Mouse (Mus musculus): ENCODE measurements around the gene Lrrc8a. TPM values are rescaled to one million over a fixed set of nuclear protein-coding genes. Genes with fewer than 3 reads are reported as not detected.

Lrrc8a gene
- total RNA-seq, 2 experiments from 2014 or later = 21.2 to 22.1 TPM

- no peak for DNase-seq
Observed at GRCm38 (mm10) chr2:30306087-30306486, 68.6 kb downstream of the Lrrc8a start.

GRCm38 (mm10) chr2:30309351-30309750 is 71.8 kb downstream of the Lrrc8a start:
- no peak for DNase-seq

GRCm38 (mm10) chr2:30311481-30311880 is 74.0 kb downstream of the Lrrc8a start:
- DNase-seq = no peak

Other genes with a start within 250 kb of the Lrrc8a start
- gene Wdr34, start 188.8 kb upstream of the Lrrc8a start, total RNA-seq (2021) = 1 to 10 TPM; 4.7 to 5.4 TPM
- 100 to 1,000 TPM; 128 to 134 TPM for gene Set, start 180.3 kb upstream of the Lrrc8a start, total RNA-seq (2021)
- 1 to 10 TPM; 4.5 to 8.3 TPM for gene Pkn3, start 160.0 kb upstream of the Lrrc8a start, total RNA-seq (2021)
- gene Zdhhc12, start 144.1 kb upstream of the Lrrc8a start, total RNA-seq (2021) = 1 to 10 TPM; 3.4 to 4.2 TPM
- 10 to 100 TPM; 18.9 to 21.7 TPM for gene Zer1, start 113.1 kb upstream of the Lrrc8a start, total RNA-seq (2021)
- 10 to 100 TPM; 14.0 to 18.0 TPM for gene Tbc1d13, start 104.0 kb upstream of the Lrrc8a start, total RNA-seq (2021)
- gene Endog, start 66.2 kb upstream of the Lrrc8a start, total RNA-seq (2021) = 10 to 100 TPM; 31.1 to 36.6 TPM
- 1 to 10 TPM; 7.4 to 7.6 TPM for gene Spout1, start 59.3 kb upstream of the Lrrc8a start, total RNA-seq (2021)
- 10 to 100 TPM; 13.6 to 16.0 TPM for gene Kyat1, start 31.9 kb upstream of the Lrrc8a start, total RNA-seq (2021)
- under 1 TPM; 0.42 to 0.86 TPM for gene Gm28035, start 2.9 kb downstream of the Lrrc8a start, total RNA-seq (2021)
- gene Phyhd1, start 28.5 kb downstream of the Lrrc8a start, total RNA-seq (2021) = 10 to 100 TPM; 11.3 to 12.4 TPM
- gene Gm28038, start 43.3 kb downstream of the Lrrc8a start, total RNA-seq (2021) = not detected
- 10 to 100 TPM; 17.3 to 18.3 TPM for gene Dolk, start 48.6 kb downstream of the Lrrc8a start, total RNA-seq (2021)
- 10 to 100 TPM; 15.9 to 18.1 TPM for gene Nup188, start 48.7 kb downstream of the Lrrc8a start, total RNA-seq (2021)
- 10 to 100 TPM; 32.2 to 37.9 TPM for gene Sh3glb2, start 121.6 kb downstream of the Lrrc8a start, total RNA-seq (2021)
- 10 to 100 TPM; 19.4 to 31.1 TPM for gene Miga2, start 126.5 kb downstream of the Lrrc8a start, total RNA-seq (2021)
- 10 to 100 TPM; 10.9 to 14.3 TPM for gene Dolpp1, start 154.5 kb downstream of the Lrrc8a start, total RNA-seq (2021)
- 100 to 1,000 TPM; 228 to 262 TPM for gene Crat, start 178.1 kb downstream of the Lrrc8a start, total RNA-seq (2021)
- gene Ptpa, start 178.3 kb downstream of the Lrrc8a start, total RNA-seq (2021) = 100 to 1,000 TPM in 1 of 2 experiments, 10 to 100 TPM in 1; 95.1 to 101 TPM
- 1 to 10 TPM; 4.8 to 7.4 TPM for gene Ier5l, start 236.5 kb downstream of the Lrrc8a start, total RNA-seq (2021)